Mouse (Mus musculus): ENCODE results near the gene Dffb.

Gene Dffb

GRCm38 (mm10) chr4:153974431-153975291 lies at the start of gene Dffb, which contains the start of gene Cep104:
Gene Dffb (minus strand): TSS chr4:153975126.
Gene Cep104 (plus strand): TSS chr4:153975194.
- peak; percentile 95 for DNase-seq

- no peak for DNase-seq
Measured at GRCm38 (mm10) chr4:154023754-154024601, 49.1 kb upstream of the Dffb start.

- no peak for DNase-seq
Measured at GRCm38 (mm10) chr4:154022844-154023243, 47.9 kb upstream of the Dffb start.

- DNase-seq: no peak
Measured at GRCm38 (mm10) chr4:154022407-154022806, 47.5 kb upstream of the Dffb start.

GRCm38 (mm10) chr4:154021432-154021831 lies 46.5 kb upstream of the Dffb start:
- no peak for DNase-seq

- DNase-seq: no peak
Measured at GRCm38 (mm10) chr4:154019571-154019970, 44.6 kb upstream of the Dffb start.

GRCm38 (mm10) chr4:154015476-154015875 lies 40.5 kb upstream of the Dffb start:
- DNase-seq: no peak

GRCm38 (mm10) chr4:154012132-154012882 lies 37.4 kb upstream of the Dffb start:
- DNase-seq: no peak

GRCm38 (mm10) chr4:154011646-154012089 lies 36.7 kb upstream of the Dffb start, which contains the start of gene Lrrc47:
Gene Lrrc47 (plus strand): TSS chr4:154011731.
- peak; percentile 82 for DNase-seq

GRCm38 (mm10) chr4:154010907-154011645 lies 36.1 kb upstream of the Dffb start:
- DNase-seq: no peak

GRCm38 (mm10) chr4:154007759-154008158 lies 32.8 kb upstream of the Dffb start:
- DNase-seq: no peak

GRCm38 (mm10) chr4:154006264-154006663 lies 31.3 kb upstream of the Dffb start:
- DNase-seq: no peak

GRCm38 (mm10) chr4:154005488-154005887 lies 30.6 kb upstream of the Dffb start:
- no peak for DNase-seq

- DNase-seq: no peak
Measured at GRCm38 (mm10) chr4:153993505-153993904, 18.6 kb upstream of the Dffb start.

GRCm38 (mm10) chr4:153992715-153993114 lies 17.8 kb upstream of the Dffb start:
- DNase-seq: no peak

- DNase-seq: no peak
Measured at GRCm38 (mm10) chr4:153980470-153980869, 5.5 kb upstream of the Dffb start.

- DNase-seq: no peak
Measured at GRCm38 (mm10) chr4:153979243-153979642, 4.3 kb upstream of the Dffb start.

GRCm38 (mm10) chr4:153975768-153976167 lies 842 bp upstream of the Dffb start:
- no peak for DNase-seq

- no peak for DNase-seq
Measured at GRCm38 (mm10) chr4:153975292-153975662, 351 bp upstream of the Dffb start.

GRCm38 (mm10) chr4:153968063-153968462 lies 6.9 kb downstream of the Dffb start:
- no peak for DNase-seq

- DNase-seq: no peak
Measured at GRCm38 (mm10) chr4:153967556-153967955, 7.4 kb downstream of the Dffb start.

- no peak for DNase-seq
Measured at GRCm38 (mm10) chr4:153966651-153967050, 8.3 kb downstream of the Dffb start.
